Mouse (Mus musculus): ENCODE results near the gene Cenpu. TPM values are rescaled to one million over a fixed set of nuclear protein-coding genes. Genes with fewer than 3 reads are reported as not detected.

The Cenpu gene
- polyA plus RNA-seq, 1 experiment from 2014 or later = 23.0 TPM

DNA sequence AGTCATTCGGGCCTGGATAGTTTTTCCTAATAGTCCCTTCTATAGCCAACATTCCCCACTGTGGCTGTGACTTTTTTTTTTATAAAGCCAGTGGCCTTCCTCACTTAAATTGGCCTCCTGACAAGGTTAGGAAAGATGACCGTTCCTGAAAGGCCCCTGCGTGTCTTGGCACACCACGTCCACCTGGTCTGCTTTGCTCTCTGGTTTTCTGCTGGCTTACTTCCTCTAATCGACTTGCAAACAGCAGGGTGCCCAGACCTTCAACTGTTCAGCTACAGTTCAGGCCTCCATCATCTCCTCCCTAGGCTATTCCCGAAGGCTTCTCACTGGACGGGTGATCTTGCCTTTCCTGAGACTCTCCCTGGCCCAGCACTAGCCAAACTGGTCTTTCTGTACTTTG lies 76.1 kb downstream of the Cenpu start:
- no peak overlapping the region for H3K4me3 ChIP-seq
- no peak overlapping the region for H3K27ac ChIP-seq
- 82% methylated on average over 7 of the region's 7 CpGs for WGBS
- H3K4me1 ChIP-seq = 0 out of 2 replicates have a peak, but pooled peaks cover 1% of the 10 kb centered on the region
- no peak for ATAC-seq
- H3K36me3 ChIP-seq (ENCODE audit: poor library complexity, severe bottlenecking) = peaks cover 31% of the 10 kb centered on the region
- H3K9me3 ChIP-seq (replicated peaks) = no peaks in the 10 kb centered on the region
- H3K27me3 ChIP-seq = no peaks in the 10 kb centered on the region
- H3K4me2 ChIP-seq = no peak overlapping the region
- no peak overlapping the region for H3K9ac ChIP-seq

- Histone ChIP-seq H3K4me2 (no peak overlapping the region), H3K4me1 (no peaks in the 10 kb centered on the region), H3K9ac (no peak overlapping the region), H3K4me3 (no peak overlapping the region), H3K36me3 (ENCODE audit: poor library complexity, severe bottlenecking) (peaks cover 38% of the 10 kb centered on the region), H3K27me3 (no peaks in the 10 kb centered on the region), H3K27ac (no peak overlapping the region), H3K9me3 (replicated peaks) (no peaks in the 10 kb centered on the region)
- WGBS = 100% methylated on average over 1 of the region's 1 CpGs
- ATAC-seq = no peak
These were observed 76.8 kb downstream of the Cenpu start for GRCm38 (mm10) chr8:46628645-46629044.

Other genes starting within 250 kb of the Cenpu start
- 5.8 and 6.7 TPM in 2 replicates for gene Acsl1, start 81.0 kb upstream of the Cenpu start, polyA plus RNA-seq (2015; fragmentation: Nextera tagmentation; extraction: Ambion mirVana)
- gene Primpol, start 65.2 kb downstream of the Cenpu start, polyA plus RNA-seq (2015; fragmentation: Nextera tagmentation; extraction: Ambion mirVana) = 8.3 and 10.3 TPM in 2 replicates
- 208 and 213 TPM in 2 replicates for gene Casp3, start 65.3 kb downstream of the Cenpu start, polyA plus RNA-seq (2015; fragmentation: Nextera tagmentation; extraction: Ambion mirVana)
- 10.9 and 13.7 TPM in 2 replicates for gene Irf2, start 187.7 kb downstream of the Cenpu start, polyA plus RNA-seq (2015; fragmentation: Nextera tagmentation; extraction: Ambion mirVana)